Mouse (Mus musculus): ENCODE data around the gene Lrrc20. TPM values are rescaled to one million over a fixed set of nuclear protein-coding genes. Genes with fewer than 3 reads are reported as not detected.

Lrrc20 gene
- polyA plus RNA-seq, 1 experiment from 2014 or later = 11.8 TPM

DNA sequence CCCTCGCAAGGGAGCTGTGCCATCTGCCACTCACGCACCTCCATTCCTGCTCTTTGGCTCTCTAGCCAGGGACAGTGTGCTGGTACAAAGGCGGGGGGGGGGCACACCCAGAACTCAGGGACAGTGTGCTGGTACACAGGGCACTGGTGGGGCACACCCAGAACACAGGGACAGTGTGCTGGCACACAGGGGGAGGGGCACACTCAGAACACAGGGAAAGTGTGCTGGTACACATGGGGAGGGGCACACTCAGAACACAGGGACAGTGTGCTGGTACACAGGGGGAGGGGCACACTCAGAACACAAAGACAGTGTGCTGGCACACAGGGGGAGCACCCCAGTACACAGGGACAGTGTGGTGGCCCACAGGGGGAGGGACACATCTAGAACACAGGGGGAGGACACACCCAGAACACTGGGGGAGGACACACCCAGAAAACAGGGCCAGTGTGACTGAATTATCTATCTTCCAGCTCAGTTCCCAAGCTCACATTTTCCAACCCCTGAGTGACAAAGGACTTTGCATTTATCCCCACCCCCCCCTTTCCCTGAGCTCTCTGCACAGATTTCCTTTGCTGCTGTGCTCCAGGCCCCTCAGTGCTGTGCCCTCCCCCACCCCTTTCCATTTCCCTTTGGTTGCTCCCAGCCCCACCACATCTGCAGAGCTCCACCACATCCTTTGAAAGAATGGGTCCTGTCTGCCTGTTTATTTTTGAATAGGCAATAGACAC, 58.9 kb downstream of the Lrrc20 start:
- no peaks in the 10 kb centered on the region for H3K9me3 ChIP-seq (ENCODE audit: control insufficient read depth, low read length)
- H3K9ac ChIP-seq (ENCODE audit: low read length) = peak overlapping the region; percentile 37; the same call in 1 of the 2 replicates
- ATAC-seq (ENCODE audit: insufficient number of reproducible peaks, low FRiP score, low TSS enrichment, low read depth) (peak; percentile 69), DNase-seq (ENCODE audit: low spot score) (no peak)
- H3K4me3 ChIP-seq (ENCODE audit: low read depth, low read length) = no peak overlapping the region
- H3K27me3 ChIP-seq (ENCODE audit: control insufficient read depth, insufficient read depth, low read length) = no peaks in the 10 kb centered on the region
- H3K36me3 ChIP-seq (ENCODE audit: control insufficient read depth, insufficient read depth, low read length) = no peaks in the 10 kb centered on the region
- WGBS = 80% methylated on average over 3 of the region's 3 CpGs
- no peak overlapping the region for H3K4me2 ChIP-seq (ENCODE audit: low read depth, severe bottlenecking)
- peak overlapping the region; percentile 36; the same call in 1 of the 2 replicates for H3K27ac ChIP-seq (replicated peaks; ENCODE audit: low read depth, low read length)
- H3K4me1 ChIP-seq (ENCODE audit: control insufficient read depth, insufficient read depth, low read length) = peaks cover 13% of the 10 kb centered on the region

- no peaks in the 10 kb centered on the region for H3K36me3 ChIP-seq (ENCODE audit: control insufficient read depth, insufficient read depth, low read length)
- no peak for DNase-seq (ENCODE audit: low spot score)
- WGBS = 91% methylated on average over 4 of the region's 4 CpGs
- H3K9me3 ChIP-seq (ENCODE audit: control insufficient read depth, low read length) = no peaks in the 10 kb centered on the region
- H3K27me3 ChIP-seq (ENCODE audit: control insufficient read depth, insufficient read depth, low read length) = no peaks in the 10 kb centered on the region
- ATAC-seq (ENCODE audit: insufficient number of reproducible peaks, low FRiP score, low TSS enrichment, low read depth) = no peak
- no peak overlapping the region for H3K9ac ChIP-seq (ENCODE audit: low read length)
- peaks cover 13% of the 10 kb centered on the region for H3K4me1 ChIP-seq (ENCODE audit: control insufficient read depth, insufficient read depth, low read length)
- no peak overlapping the region for H3K4me2 ChIP-seq (ENCODE audit: low read depth, severe bottlenecking)
- H3K27ac ChIP-seq (replicated peaks; ENCODE audit: low read depth, low read length) = no peak overlapping the region
- no peak overlapping the region for H3K4me3 ChIP-seq (ENCODE audit: low read depth, low read length)
Observed at GRCm38 (mm10) chr10:61535441-61535840, 59.8 kb downstream of the Lrrc20 start.

DNA sequence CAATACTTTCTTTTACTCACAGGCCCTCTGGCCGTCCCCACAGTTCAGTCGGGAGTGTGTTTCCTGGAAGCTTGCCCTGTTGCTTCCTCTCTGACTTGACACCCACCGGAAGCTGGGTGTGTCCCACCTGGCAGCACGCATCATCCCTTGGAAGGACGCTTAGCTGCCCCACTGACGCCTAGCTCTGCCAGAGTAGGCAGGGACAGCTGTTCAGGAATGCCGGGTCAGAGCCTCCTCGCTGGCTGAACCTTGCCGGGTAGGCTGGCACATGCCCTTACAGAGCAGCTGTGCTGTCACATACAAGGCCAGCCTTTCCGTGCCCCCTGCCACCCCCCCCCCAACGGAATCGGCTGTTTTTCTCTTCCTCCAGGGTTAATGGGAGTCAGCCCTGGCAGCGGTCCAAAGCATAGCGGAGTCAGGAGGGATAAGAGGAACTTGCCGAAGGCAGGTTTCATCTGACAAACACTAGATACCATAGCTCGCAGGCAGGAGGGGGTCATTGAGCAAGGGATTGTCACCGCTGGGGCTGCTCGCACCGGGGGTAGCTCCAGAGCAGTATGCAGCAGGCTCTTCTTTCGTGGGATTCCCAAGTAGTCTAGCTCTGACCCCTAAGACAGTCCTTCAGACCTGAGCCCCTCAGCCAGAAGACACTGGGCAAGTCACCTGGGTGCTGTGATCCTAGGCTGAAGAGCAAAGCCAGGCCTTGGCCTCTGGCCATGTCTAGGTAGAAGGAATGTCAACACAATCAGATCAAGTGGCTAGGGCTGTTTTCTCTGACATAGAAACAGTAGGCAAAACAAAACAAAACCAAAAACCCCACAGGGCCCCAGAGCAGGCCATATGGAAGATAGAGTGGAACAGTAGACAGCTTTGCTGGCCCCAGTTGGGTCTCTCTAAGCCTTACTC, 60.8 kb downstream of the Lrrc20 start:
- Histone ChIP-seq H3K36me3 (ENCODE audit: control insufficient read depth, insufficient read depth, low read length) (no peaks in the 10 kb centered on the region), H3K9ac (ENCODE audit: low read length) (no peak overlapping the region), H3K4me3 (ENCODE audit: low read depth, low read length) (no peak overlapping the region), H3K9me3 (ENCODE audit: control insufficient read depth, low read length) (no peaks in the 10 kb centered on the region), H3K4me2 (ENCODE audit: low read depth, severe bottlenecking) (no peak overlapping the region), H3K27me3 (ENCODE audit: control insufficient read depth, insufficient read depth, low read length) (no peaks in the 10 kb centered on the region), H3K4me1 (ENCODE audit: control insufficient read depth, insufficient read depth, low read length) (peaks cover 13% of the 10 kb centered on the region), H3K27ac (replicated peaks; ENCODE audit: low read depth, low read length) (no peak overlapping the region)
- ATAC-seq (ENCODE audit: insufficient number of reproducible peaks, low FRiP score, low TSS enrichment, low read depth) (no peak), DNase-seq (ENCODE audit: low spot score) (no peak)
- 78% methylated on average over 20 of the region's 20 CpGs for WGBS

GRCm38 (mm10) chr10:61537036-61537380, 61.4 kb downstream of the Lrrc20 start:
- Histone ChIP-seq H3K4me1 (ENCODE audit: control insufficient read depth, insufficient read depth, low read length) (peaks cover 13% of the 10 kb centered on the region), H3K4me3 (ENCODE audit: low read depth, low read length) (no peak overlapping the region), H3K9ac (ENCODE audit: low read length) (no peak overlapping the region), H3K36me3 (ENCODE audit: control insufficient read depth, insufficient read depth, low read length) (no peaks in the 10 kb centered on the region), H3K4me2 (ENCODE audit: low read depth, severe bottlenecking) (no peak overlapping the region), H3K9me3 (ENCODE audit: control insufficient read depth, low read length) (no peaks in the 10 kb centered on the region), H3K27ac (replicated peaks; ENCODE audit: low read depth, low read length) (no peak overlapping the region), H3K27me3 (ENCODE audit: control insufficient read depth, insufficient read depth, low read length) (no peaks in the 10 kb centered on the region)
- DNase-seq (ENCODE audit: low spot score) (no peak), ATAC-seq (ENCODE audit: insufficient number of reproducible peaks, low FRiP score, low TSS enrichment, low read depth) (no peak)
- WGBS = 86% methylated on average over 5 of the region's 5 CpGs

GRCm38 (mm10) chr10:61538446-61538845, 62.8 kb downstream of the Lrrc20 start:
- DNase-seq (ENCODE audit: low spot score) (no peak), ATAC-seq (ENCODE audit: insufficient number of reproducible peaks, low FRiP score, low TSS enrichment, low read depth) (no peak)
- no peaks in the 10 kb centered on the region for H3K36me3 ChIP-seq (ENCODE audit: control insufficient read depth, insufficient read depth, low read length)
- no peak overlapping the region for H3K27ac ChIP-seq (replicated peaks; ENCODE audit: low read depth, low read length)
- peaks cover 13% of the 10 kb centered on the region for H3K4me1 ChIP-seq (ENCODE audit: control insufficient read depth, insufficient read depth, low read length)
- no peak overlapping the region for H3K9ac ChIP-seq (ENCODE audit: low read length)
- no peaks in the 10 kb centered on the region for H3K27me3 ChIP-seq (ENCODE audit: control insufficient read depth, insufficient read depth, low read length)
- WGBS = 50% methylated on average over 4 of the region's 4 CpGs
- no peak overlapping the region for H3K4me3 ChIP-seq (ENCODE audit: low read depth, low read length)
- no peak overlapping the region for H3K4me2 ChIP-seq (ENCODE audit: low read depth, severe bottlenecking)
- H3K9me3 ChIP-seq (ENCODE audit: control insufficient read depth, low read length) = no peaks in the 10 kb centered on the region

DNA sequence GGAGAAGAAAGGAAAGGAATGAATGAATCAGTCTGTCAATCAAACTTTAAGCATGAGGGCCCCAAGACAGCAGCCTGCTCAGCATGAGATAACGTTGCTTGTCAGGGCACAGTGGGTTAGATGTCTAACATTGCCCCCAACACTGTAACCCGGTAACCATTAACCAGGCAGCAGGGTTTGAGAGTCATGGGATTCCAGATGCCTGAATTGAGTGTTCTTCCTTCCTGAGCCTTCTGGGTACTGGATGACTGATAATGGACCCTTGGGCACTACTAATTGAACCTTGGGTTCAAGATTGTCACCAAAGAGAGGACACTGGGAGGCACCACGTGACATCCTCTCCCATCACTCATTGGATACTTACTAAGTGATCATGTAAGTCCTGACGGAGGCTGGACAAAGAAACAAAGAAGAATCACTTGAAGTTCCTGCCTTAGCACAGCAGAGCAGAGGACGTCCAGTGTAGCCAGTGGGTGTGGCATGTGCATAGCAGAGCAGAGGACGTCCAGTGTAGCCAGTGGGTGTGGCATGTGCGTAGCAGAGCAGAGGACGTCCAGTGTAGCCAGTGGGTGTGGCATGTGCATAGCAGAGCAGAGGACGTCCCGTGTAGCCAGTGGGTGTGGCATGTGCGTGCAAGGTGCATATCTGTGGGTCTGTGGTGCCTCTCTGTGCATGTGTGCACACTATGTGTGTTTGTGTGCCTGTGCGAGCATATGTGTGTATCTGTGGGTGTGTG, 68.7 kb downstream of the Lrrc20 start:
- Histone ChIP-seq H3K27me3 (ENCODE audit: control insufficient read depth, insufficient read depth, low read length) (no peaks in the 10 kb centered on the region), H3K9ac (ENCODE audit: low read length) (no peak overlapping the region), H3K4me3 (ENCODE audit: low read depth, low read length) (no peak overlapping the region), H3K9me3 (ENCODE audit: control insufficient read depth, low read length) (no peaks in the 10 kb centered on the region), H3K4me2 (ENCODE audit: low read depth, severe bottlenecking) (no peak overlapping the region), H3K27ac (replicated peaks; ENCODE audit: low read depth, low read length) (no peak overlapping the region), H3K36me3 (ENCODE audit: control insufficient read depth, insufficient read depth, low read length) (no peaks in the 10 kb centered on the region), H3K4me1 (ENCODE audit: control insufficient read depth, insufficient read depth, low read length) (0 out of 2 replicates have a peak, but pooled peaks cover 2% of the 10 kb centered on the region)
- ATAC-seq (ENCODE audit: insufficient number of reproducible peaks, low FRiP score, low TSS enrichment, low read depth) (no peak; the same call in 1 of the 2 replicates), DNase-seq (ENCODE audit: low spot score) (no peak)
- 65% methylated on average over 12 of the region's 12 CpGs for WGBS

DNA sequence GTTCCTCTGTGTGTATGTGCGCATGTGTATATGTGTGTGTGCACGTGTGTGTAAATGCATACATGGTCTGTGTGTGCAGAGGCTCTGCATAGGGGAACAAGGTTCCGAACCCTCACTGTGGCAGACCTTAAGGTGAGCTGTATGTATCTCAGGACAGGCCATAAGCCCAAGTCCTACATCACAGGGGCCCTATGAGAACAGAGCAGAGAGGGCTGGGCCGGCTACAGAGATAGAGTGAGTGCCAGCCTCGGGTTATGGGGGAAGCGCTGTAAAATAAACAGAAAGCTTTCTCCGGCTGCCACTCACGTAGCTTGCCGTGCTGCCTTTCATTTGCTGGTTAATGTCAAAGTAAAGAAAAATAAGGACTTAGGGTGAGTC, 69.3 kb downstream of the Lrrc20 start:
- H3K9ac ChIP-seq (ENCODE audit: low read length) = no peak overlapping the region
- DNase-seq (ENCODE audit: low spot score) (no peak), ATAC-seq (ENCODE audit: insufficient number of reproducible peaks, low FRiP score, low TSS enrichment, low read depth) (no peak)
- H3K9me3 ChIP-seq (ENCODE audit: control insufficient read depth, low read length) = no peaks in the 10 kb centered on the region
- H3K27me3 ChIP-seq (ENCODE audit: control insufficient read depth, insufficient read depth, low read length) = no peaks in the 10 kb centered on the region
- WGBS = 54% methylated on average over 9 of the region's 9 CpGs
- H3K36me3 ChIP-seq (ENCODE audit: control insufficient read depth, insufficient read depth, low read length) = no peaks in the 10 kb centered on the region
- 0 out of 2 replicates have a peak, but pooled peaks cover 2% of the 10 kb centered on the region for H3K4me1 ChIP-seq (ENCODE audit: control insufficient read depth, insufficient read depth, low read length)
- no peak overlapping the region for H3K4me3 ChIP-seq (ENCODE audit: low read depth, low read length)
- H3K27ac ChIP-seq (replicated peaks; ENCODE audit: low read depth, low read length) = no peak overlapping the region
- no peak overlapping the region for H3K4me2 ChIP-seq (ENCODE audit: low read depth, severe bottlenecking)

DNA sequence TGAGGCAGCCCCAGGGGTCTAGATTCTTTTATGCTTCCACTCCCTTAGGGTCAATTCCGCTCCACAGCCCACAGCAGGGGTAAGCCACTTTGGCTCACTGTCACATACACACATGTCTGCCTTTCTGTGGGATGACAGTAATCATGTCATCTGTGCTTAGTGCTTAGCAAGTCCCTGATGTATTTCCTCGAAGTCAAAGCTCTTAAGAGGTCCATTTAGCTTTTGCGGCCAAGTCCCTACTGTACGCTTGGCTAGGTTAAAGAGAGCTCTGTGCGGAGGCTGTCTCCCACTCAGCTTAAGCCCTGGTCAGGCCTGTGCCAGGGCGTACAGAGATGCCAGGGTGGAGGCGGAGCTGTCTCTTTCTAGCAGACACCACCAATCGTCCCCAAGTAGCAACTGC, 74.5 kb downstream of the Lrrc20 start:
- Histone ChIP-seq H3K4me1 (ENCODE audit: control insufficient read depth, insufficient read depth, low read length) (no peaks in the 10 kb centered on the region), H3K27me3 (ENCODE audit: control insufficient read depth, insufficient read depth, low read length) (no peaks in the 10 kb centered on the region), H3K36me3 (ENCODE audit: control insufficient read depth, insufficient read depth, low read length) (no peaks in the 10 kb centered on the region), H3K4me3 (ENCODE audit: low read depth, low read length) (no peak overlapping the region), H3K27ac (replicated peaks; ENCODE audit: low read depth, low read length) (no peak overlapping the region), H3K9ac (ENCODE audit: low read length) (no peak overlapping the region), H3K4me2 (ENCODE audit: low read depth, severe bottlenecking) (no peak overlapping the region), H3K9me3 (ENCODE audit: control insufficient read depth, low read length) (no peaks in the 10 kb centered on the region)
- no peak for ATAC-seq (ENCODE audit: insufficient number of reproducible peaks, low FRiP score, low TSS enrichment, low read depth)
- WGBS = 87% methylated on average over 8 of the region's 8 CpGs
- no peak for DNase-seq (ENCODE audit: low spot score)
